Mouse (Mus musculus): ENCODE data around the gene Fbxl15.

Fbxl15 gene

GRCm38 (mm10) chr19:46323716-46324115 is 4.3 kb upstream of the Fbxl15 start:
- peak; percentile 22 for DNase-seq

GRCm38 (mm10) chr19:46324366-46324765 is 3.6 kb upstream of the Fbxl15 start:
- no peak for DNase-seq

GRCm38 (mm10) chr19:46324918-46325317 is 3.1 kb upstream of the Fbxl15 start:
- no peak for DNase-seq

GRCm38 (mm10) chr19:46326019-46326755 is 1.8 kb upstream of the Fbxl15 start:
- DNase-seq: peak; percentile 63

- peak; percentile 76 for DNase-seq
These were observed 1.2 kb upstream of the Fbxl15 start, which contains the start of gene Psd for GRCm38 (mm10) chr19:46326756-46327305. TSS of gene Psd (minus strand) at chr19:46327156.

- DNase-seq: no peak
These were observed 386 bp upstream of the Fbxl15 start for GRCm38 (mm10) chr19:46327531-46328064.

- DNase-seq: no peak
These were observed 1.2 kb downstream of the Fbxl15 start for GRCm38 (mm10) chr19:46329031-46329641.

GRCm38 (mm10) chr19:46329951-46330350 is 2.0 kb downstream of the Fbxl15 start:
- DNase-seq: peak; percentile 84

- no peak for DNase-seq
These were observed 2.7 kb downstream of the Fbxl15 start for GRCm38 (mm10) chr19:46330696-46331095.

- no peak for DNase-seq
These were observed 3.3 kb downstream of the Fbxl15 start for GRCm38 (mm10) chr19:46331326-46331725.

- no peak for DNase-seq
These were observed 4.0 kb downstream of the Fbxl15 start for GRCm38 (mm10) chr19:46331936-46332335.

- no peak for DNase-seq
These were observed 4.8 kb downstream of the Fbxl15 start for GRCm38 (mm10) chr19:46332721-46333339.

- peak; percentile 68 for DNase-seq
These were observed 5.9 kb downstream of the Fbxl15 start for GRCm38 (mm10) chr19:46333906-46334305.

GRCm38 (mm10) chr19:46337719-46338330 is 9.8 kb downstream of the Fbxl15 start:
- DNase-seq: no peak

- peak; percentile 98 for DNase-seq
These were observed 10.4 kb downstream of the Fbxl15 start, which contains the start of gene Cuedc2 for GRCm38 (mm10) chr19:46338331-46338936. TSS of gene Cuedc2 (minus strand) at chr19:46338702.

GRCm38 (mm10) chr19:46338942-46339286 is 10.9 kb downstream of the Fbxl15 start:
- no peak for DNase-seq

GRCm38 (mm10) chr19:46339287-46339971 is 11.4 kb downstream of the Fbxl15 start:
- peak; percentile 54 for DNase-seq

GRCm38 (mm10) chr19:46344710-46345419 is 16.9 kb downstream of the Fbxl15 start:
- no peak for DNase-seq

GRCm38 (mm10) chr19:46347146-46347545 is 19.2 kb downstream of the Fbxl15 start:
- no peak for DNase-seq

- DNase-seq: no peak
These were observed 20.1 kb downstream of the Fbxl15 start for GRCm38 (mm10) chr19:46347936-46348668.

All from cerebellum, adult 11 months (tissue).